In the genomic region with DNA sequence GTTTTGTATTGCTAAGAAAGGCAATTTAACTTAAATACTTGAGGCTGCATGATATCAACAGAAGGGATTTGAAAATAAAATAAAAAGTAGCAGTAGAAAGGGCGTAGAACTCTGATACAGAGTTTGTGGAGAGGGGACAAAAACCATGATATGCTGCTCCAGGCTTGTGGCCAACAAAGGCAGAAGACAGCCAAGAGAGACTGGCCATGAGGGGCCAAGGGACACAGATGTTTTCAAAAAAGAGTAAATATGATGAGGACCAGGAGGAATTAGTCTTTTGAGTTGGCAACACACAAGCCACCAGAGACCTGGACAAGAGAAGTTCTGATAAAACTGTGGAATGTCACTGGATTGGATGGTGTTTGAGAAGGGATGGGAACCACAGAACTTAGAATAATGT, we compare ENCODE assay signal across 24 mouse cellular contexts.
DNase-seq lines count a peak whose midpoint lies in the region; ATAC-seq and TF ChIP-seq lines count a peak whose summit lies in the region.
"Had no signal": no experiment of that assay in that cellular context is flagged by ENCODE, and none has a peak within 500 bp of the region (broad histone marks: within the 10 kb centered on the region; RNA-seq: fewer than 3 reads in every experiment).

No protein-coding gene starts in this region.

- H3K79me2 ChIP-seq in heart, adult 2 months (replicated peaks; ENCODE audit: control insufficient read depth, insufficient read depth, low read length) = no peaks in the 10 kb centered on the region

- no peak for TF ChIP-seq CTCF in heart, adult 2 months (IDR thresholded peaks at IDR 0.05)

- intact Hi-C loops in heart, adult 2 months (cut with DNase I) = no loop called here

- H3K4me1 ChIP-seq in heart, adult 2 months (ENCODE audit: control insufficient read depth, insufficient read depth, low read length) = no peaks in the 10 kb centered on the region
- peaks cover 7% of the 10 kb centered on the region; the same call in 1 of the 2 replicates for H3K4me1 ChIP-seq in heart, embryonic 11.5 days (ENCODE audit: control insufficient read depth, insufficient read depth, low read length)
- H3K4me1 ChIP-seq: forebrain, embryonic 12.5 days; hindbrain, embryonic 15.5 days; neural tube, embryonic 15.5 days had no signal

- no peak overlapping the region for H3K4me3 ChIP-seq in heart, adult 2 months
- no peak overlapping the region for H3K4me3 ChIP-seq in heart, embryonic 11.5 days (ENCODE audit: low read depth, low read length)
- H3K4me3 ChIP-seq: embryonic facial prominence, embryonic 12.5 days; forebrain, embryonic 12.5 days; hindbrain, embryonic 15.5 days; limb, embryonic 13.5 days; lung, embryonic 15.5 days; neural tube, embryonic 15.5 days had no signal

- no peak overlapping the region for H3K27ac ChIP-seq in heart, adult 2 months
- no peak overlapping the region for H3K27ac ChIP-seq in heart, embryonic 11.5 days (ENCODE audit: low read depth, low read length)
- H3K27ac ChIP-seq: embryonic facial prominence, embryonic 12.5 days; forebrain, embryonic 12.5 days; hindbrain, embryonic 15.5 days; limb, embryonic 13.5 days; liver, embryonic 14.5 days; lung, embryonic 15.5 days; neural tube, embryonic 15.5 days had no signal

- no peak overlapping the region for H3K9ac ChIP-seq in heart, adult 2 months (ENCODE audit: low read depth, low read length)
- no peak overlapping the region for H3K9ac ChIP-seq in heart, embryonic 11.5 days (ENCODE audit: low read depth, low read length)
- H3K9ac ChIP-seq: embryonic facial prominence, embryonic 12.5 days; forebrain, embryonic 12.5 days; hindbrain, embryonic 15.5 days; limb, embryonic 13.5 days; liver, embryonic 14.5 days; lung, embryonic 15.5 days; neural tube, embryonic 15.5 days had no signal

- WGBS in heart, adult 2 months = 43% methylated on average over 1 of the region's 1 CpGs
- WGBS in heart, embryonic 11.5 days (ENCODE audit: insufficient replicate concordance) = 94% methylated on average over 1 of the region's 1 CpGs

- no peaks in the 10 kb centered on the region for H3K36me3 ChIP-seq in heart, adult 2 months (ENCODE audit: control insufficient read depth, insufficient read depth, low read length)
- H3K36me3 ChIP-seq in heart, embryonic 11.5 days (ENCODE audit: control insufficient read depth, insufficient read depth, low read length) = no peaks in the 10 kb centered on the region
- H3K36me3 ChIP-seq: embryonic facial prominence, embryonic 12.5 days; forebrain, embryonic 12.5 days; hindbrain, embryonic 15.5 days; limb, embryonic 13.5 days; lung, embryonic 15.5 days; neural tube, embryonic 15.5 days had no signal

- H3K4me2 ChIP-seq in heart, embryonic 11.5 days = no peak overlapping the region
- H3K4me2 ChIP-seq: embryonic facial prominence, embryonic 12.5 days; forebrain, embryonic 12.5 days; hindbrain, embryonic 15.5 days; limb, embryonic 13.5 days; lung, embryonic 15.5 days; midbrain, embryonic 11.5 days; neural tube, embryonic 15.5 days had no signal

- H3K9me3 ChIP-seq in heart, embryonic 11.5 days (replicated peaks; ENCODE audit: control insufficient read depth, low read length) = no peaks in the 10 kb centered on the region
- H3K9me3 ChIP-seq: embryonic facial prominence, embryonic 12.5 days; forebrain, embryonic 12.5 days; hindbrain, embryonic 15.5 days; limb, embryonic 13.5 days; lung, embryonic 15.5 days; neural tube, embryonic 15.5 days had no signal

- no peak for TF ChIP-seq EP300 in heart, adult 2 months (IDR thresholded peaks at IDR 0.05; ENCODE audit: insufficient read depth, low read depth, low read length)

- peak; percentile 45 to 52 for DNase-seq in heart, adult 2 months
- DNase-seq in ovary, postnatal 14 days (ENCODE audit: low spot score) = peak; percentile 11
- DNase-seq in ovary, adult 18-20 months (ENCODE audit: low spot score) = no peak
- peak; percentile 54 to 62 for DNase-seq in heart, adult 9 months (ENCODE audit: low spot score in 2 of 2)
- peak; percentile 51 for DNase-seq in skeletal muscle tissue, adult 2 months (ENCODE audit: low read depth, low spot score)
- no peak for DNase-seq in cerebellum, adult 9-11 months
- DNase-seq: adrenal gland, postnatal 14 days; cerebellum, postnatal 14 days; kidney, adult 2 months; kidney, postnatal 14 days; layer of hippocampus, postnatal 36 days; right cerebral cortex, postnatal 14 days; spleen, adult 18-20 months had no signal

- no peak for ATAC-seq in heart, embryonic 11.5 days (replicated peaks; ENCODE audit: insufficient number of reproducible peaks, low FRiP score, low TSS enrichment)
- no peak for ATAC-seq in monocyte, adult 5-6 weeks (replicated peaks; ENCODE audit: insufficient number of reproducible peaks, low FRiP score, low TSS enrichment, poor library complexity, severe bottlenecking)
- ATAC-seq: CD4-positive, CD25-positive, alpha-beta regulatory T cell, adult 4 months had no signal

- TF ChIP-seq POLR2A in heart, adult 2 months (IDR thresholded peaks at IDR 0.05; ENCODE audit: insufficient read depth, low read depth, low read length) = no peak

- no peaks in the 10 kb centered on the region for H3K27me3 ChIP-seq in heart, adult 2 months (ENCODE audit: control insufficient read depth, insufficient read depth, low read length)
- H3K27me3 ChIP-seq in heart, embryonic 11.5 days (ENCODE audit: control insufficient read depth, insufficient read depth, low read length) = no peaks in the 10 kb centered on the region
- H3K27me3 ChIP-seq: embryonic facial prominence, embryonic 12.5 days; forebrain, embryonic 12.5 days; hindbrain, embryonic 15.5 days; limb, embryonic 13.5 days; lung, embryonic 15.5 days; neural tube, embryonic 15.5 days had no signal

Comparison
In these comparisons a context has a peak if more than half of its experiments do, and no peak if none do; other contexts are left out.
1. DNase-seq: peak in heart, adult 2 months (2 of 2), ovary, postnatal 14 days (single experiment), heart, adult 9 months (2 of 2) and skeletal muscle tissue, adult 2 months (single experiment); none in ovary, adult 18-20 months (single experiment) and cerebellum, adult 9-11 months (single experiment).